Mouse (Mus musculus) R1 (cell line): ENCODE measurements around the gene Selenoh.
A peak's percentile ranks its signal among the peaks of the same experiment; 100 is the strongest.
"Not testable (repeated sequence)": the region's sequence is repeated elsewhere in the genome, so short reads cannot be mapped to it uniquely, and the experiment has no call there.

Source experiments
- DNase-seq: peaks from one replicate; pipeline ENCODE4 v3.0.0-alpha.2; 2018; ENCODE audit warnings: low read depth, low spot score

The Selenoh gene

GRCm38 (mm10) chr2:84671535-84671934 is 965 bp upstream of the Selenoh start:
- not testable (repeated sequence) for DNase-seq

- no peak for DNase-seq
Observed at GRCm38 (mm10) chr2:84669828-84670568, 572 bp downstream of the Selenoh start.

- no peak for DNase-seq
Observed at GRCm38 (mm10) chr2:84666081-84666480, 4.5 kb downstream of the Selenoh start.

GRCm38 (mm10) chr2:84662866-84663265 is 7.7 kb downstream of the Selenoh start:
- DNase-seq = peak; percentile 83

- peak; percentile 92 for DNase-seq
Observed at GRCm38 (mm10) chr2:84660253-84660652, 10.3 kb downstream of the Selenoh start.

GRCm38 (mm10) chr2:84658806-84659205 is 11.8 kb downstream of the Selenoh start, which contains the start of gene Btbd18:
TSS of gene Btbd18 (plus strand) at chr2:84659079.
- peak; percentile 75 for DNase-seq

GRCm38 (mm10) chr2:84655864-84656263 is 14.7 kb downstream of the Selenoh start:
- no peak for DNase-seq

GRCm38 (mm10) chr2:84653354-84653753 is 17.2 kb downstream of the Selenoh start:
- no peak for DNase-seq

- peak; percentile 94 for DNase-seq
Observed at GRCm38 (mm10) chr2:84650464-84651195, 19.9 kb downstream of the Selenoh start, which contains the start of gene Ctnnd1. TSS of gene Ctnnd1 (minus strand) at chr2:84650765.

GRCm38 (mm10) chr2:84649674-84650073 is 20.9 kb downstream of the Selenoh start:
- peak; percentile 40 for DNase-seq

- DNase-seq = no peak
Observed at GRCm38 (mm10) chr2:84648369-84648768, 22.2 kb downstream of the Selenoh start.

GRCm38 (mm10) chr2:84647051-84647568 is 23.5 kb downstream of the Selenoh start:
- no peak for DNase-seq

- no peak for DNase-seq
Observed at GRCm38 (mm10) chr2:84646138-84646537, 24.4 kb downstream of the Selenoh start.

- no peak for DNase-seq
Observed at GRCm38 (mm10) chr2:84640833-84641232, 29.7 kb downstream of the Selenoh start.

GRCm38 (mm10) chr2:84638428-84639220 is 31.9 kb downstream of the Selenoh start:
- DNase-seq = no peak

- no peak for DNase-seq
Observed at GRCm38 (mm10) chr2:84637452-84638165, 33.0 kb downstream of the Selenoh start.

- DNase-seq = peak; percentile 65
Observed at GRCm38 (mm10) chr2:84636231-84636741, 34.3 kb downstream of the Selenoh start.

GRCm38 (mm10) chr2:84635611-84636010 is 35.0 kb downstream of the Selenoh start:
- peak; percentile 97 for DNase-seq

- DNase-seq = no peak
Observed at GRCm38 (mm10) chr2:84634934-84635482, 35.6 kb downstream of the Selenoh start.

GRCm38 (mm10) chr2:84634006-84634405 is 36.6 kb downstream of the Selenoh start:
- DNase-seq = no peak
